Mouse (Mus musculus) megakaryocyte progenitor cell, adult 5-6 weeks (primary cell): ENCODE measurements around the gene Mrpl42. TPM values are rescaled to one million over a fixed set of nuclear protein-coding genes. Genes with fewer than 3 reads are reported as not detected.
A peak's percentile ranks its signal among the peaks of the same experiment; 100 is the strongest.
"Not testable (repeated sequence)": the region's sequence is repeated elsewhere in the genome, so short reads cannot be mapped to it uniquely, and the experiment has no call there.

Experiments used
- ATAC-seq: replicated peaks from 2 replicates; pipeline ENCODE4 v1.8.0; 2016; ENCODE audit warnings: mild to moderate bottlenecking, moderate TSS enrichment, inconsistent platforms; ENCODE audit not compliant: poor library complexity
- total RNA-seq, 2 experiments: library from RNA; stranded (forward) in 1 of 2; stranded (reverse) in 1 of 2; fragments of 157-497, 149-512 nt in 1 of 2; fragments of 200-1000 nt in 1 of 2; gene quantifications; 2 replicates each; pipeline versions ENCODE4 v1.2.3 to v1.2.4; 2015 to 2017

Mrpl42 gene
- total RNA-seq (2015) (241 and 298 TPM in 2 replicates), total RNA-seq (2017) (245 and 254 TPM in 2 replicates)

DNA sequence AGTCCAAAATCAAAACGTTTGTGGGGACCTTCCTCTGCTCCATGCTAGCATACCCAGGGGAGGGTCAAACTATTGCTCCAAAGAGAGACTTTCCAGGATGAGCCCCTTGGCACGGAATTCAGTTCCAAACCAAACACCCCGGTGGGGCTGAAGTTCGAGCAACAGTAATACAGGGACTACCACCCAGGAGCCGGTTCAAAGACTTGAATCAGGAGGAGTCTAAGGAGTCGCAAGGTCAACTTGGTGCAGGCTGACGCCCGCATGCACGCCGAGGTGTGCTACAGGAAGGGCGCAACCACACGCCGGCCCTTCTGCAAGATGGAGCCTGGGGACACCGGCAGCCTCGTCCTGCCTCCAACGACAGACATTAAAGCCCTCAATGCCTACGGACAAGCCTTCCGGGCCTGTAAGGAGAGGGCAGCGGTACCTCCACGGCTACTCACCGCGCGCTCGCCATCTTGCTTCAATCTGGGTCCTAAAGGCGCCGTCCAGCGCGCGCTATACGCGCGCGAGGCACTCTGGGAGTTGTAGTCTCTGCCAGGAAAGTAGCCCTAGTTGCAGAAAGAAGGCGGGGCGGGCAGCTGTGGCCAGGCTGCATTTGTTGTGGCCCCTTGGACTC lies at the start of gene Mrpl42:
Gene Mrpl42 (minus strand): TSS at position 478 of the 619 bp plus-strand sequence.
- ATAC-seq = peak; percentile 99

DNA sequence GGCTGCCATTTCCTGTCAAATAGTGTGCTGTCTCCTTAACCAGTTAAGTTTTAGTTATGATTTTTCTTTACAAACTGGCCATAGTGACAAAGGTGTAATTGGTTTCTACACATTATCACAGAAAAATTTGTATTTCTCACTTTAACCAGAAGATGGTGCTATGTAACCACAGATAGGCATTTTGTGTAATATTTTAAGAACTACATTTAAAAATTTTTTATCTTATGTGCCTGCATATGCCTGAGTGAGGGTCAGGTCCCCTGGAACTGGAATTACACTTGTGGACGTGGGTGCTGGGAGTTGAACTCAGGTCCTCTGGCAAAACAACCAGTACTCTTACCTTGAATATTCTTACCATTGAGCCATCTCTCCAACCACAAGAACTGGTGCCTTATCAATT lies 48.8 kb upstream of the Mrpl42 start:
- peak; percentile 51 for ATAC-seq

DNA sequence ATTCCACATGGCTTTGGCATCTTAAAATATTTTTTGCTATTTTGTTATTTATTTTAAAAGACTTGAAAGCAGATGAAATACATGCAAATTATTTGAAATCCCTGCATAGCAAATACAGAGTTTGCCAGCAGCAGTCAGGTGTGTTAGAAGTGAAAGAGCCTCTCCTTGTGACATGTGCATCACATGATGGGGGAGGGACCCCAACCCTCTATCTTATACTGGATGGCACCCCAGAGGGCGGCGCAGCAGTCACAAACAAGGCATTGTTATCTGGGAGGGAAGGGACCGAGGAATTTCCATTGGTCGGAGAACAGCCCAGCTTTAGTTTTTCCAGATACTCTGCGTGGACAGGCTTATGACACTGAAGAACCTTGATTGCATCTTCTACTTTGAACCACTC lies 47.3 kb upstream of the Mrpl42 start:
- ATAC-seq = not testable (repeated sequence)

DNA sequence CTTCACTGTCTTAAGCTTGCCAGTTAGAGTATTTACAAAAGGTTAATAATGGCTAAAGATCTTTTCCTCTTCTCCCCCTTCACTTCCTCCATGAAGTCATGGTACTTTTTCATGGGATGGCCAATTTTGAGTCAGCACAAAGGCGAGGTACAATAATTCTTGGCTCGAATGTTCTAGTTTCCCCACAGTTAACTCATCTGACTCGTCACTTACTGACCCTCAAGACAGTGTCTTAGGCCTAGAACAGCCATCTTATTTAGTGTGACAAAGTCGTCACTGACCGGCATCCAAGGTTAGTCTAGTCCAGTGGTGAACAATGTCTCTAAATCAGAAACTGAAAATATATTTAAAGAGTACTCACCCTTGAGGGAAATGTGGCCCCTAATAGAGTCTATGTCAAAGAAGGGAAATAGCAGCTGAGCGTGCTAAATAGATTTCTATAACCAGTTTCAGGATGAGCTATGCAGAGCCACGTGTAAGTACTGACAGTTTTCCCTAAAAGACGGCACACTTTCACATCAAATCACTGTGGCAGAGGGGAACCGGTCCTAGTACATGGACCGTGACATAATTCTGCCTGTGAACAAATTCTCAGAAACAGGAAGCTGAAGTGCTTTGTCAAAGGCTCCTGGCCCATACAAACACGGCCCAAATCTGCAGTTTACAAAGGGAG lies 46.5 kb upstream of the Mrpl42 start:
- no peak for ATAC-seq

DNA sequence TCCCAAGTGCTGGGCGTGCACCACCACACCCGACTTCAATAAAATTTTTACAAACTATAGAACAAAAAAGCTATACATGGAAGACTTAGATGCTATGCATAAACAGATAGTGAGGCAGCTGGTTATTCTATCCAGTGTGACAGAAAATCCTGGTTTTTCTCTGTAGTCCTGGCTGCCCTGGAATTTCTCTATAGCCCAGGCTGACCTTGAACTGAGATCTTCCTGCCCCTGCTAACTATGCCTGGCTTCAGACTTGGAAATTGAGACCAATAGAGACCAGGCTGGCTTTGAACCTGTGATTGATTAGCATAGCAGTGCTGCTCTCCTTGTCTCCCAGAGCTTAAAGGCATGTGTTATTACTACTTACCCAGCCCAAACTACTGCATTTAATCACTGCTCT lies 44.4 kb upstream of the Mrpl42 start:
- no peak for ATAC-seq

DNA sequence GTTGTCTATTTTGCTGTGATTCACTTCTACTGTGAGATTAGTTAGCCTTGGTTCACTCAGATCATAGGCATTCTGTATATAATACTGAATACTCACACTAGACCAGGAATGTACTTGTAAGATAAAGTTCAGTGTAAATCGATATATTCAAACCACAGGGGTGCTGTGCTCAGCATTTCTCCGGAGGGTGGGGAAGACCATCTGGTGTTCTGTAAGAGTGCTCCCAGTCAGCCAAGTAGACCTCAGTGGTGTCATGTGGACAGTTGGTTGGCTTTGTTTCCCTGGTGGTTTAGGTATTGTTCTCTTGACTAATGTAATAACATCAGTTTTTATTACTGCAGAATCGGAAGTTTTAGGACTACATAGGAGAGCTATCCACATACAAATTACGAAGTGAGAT lies 43.3 kb upstream of the Mrpl42 start:
- ATAC-seq = no peak

DNA sequence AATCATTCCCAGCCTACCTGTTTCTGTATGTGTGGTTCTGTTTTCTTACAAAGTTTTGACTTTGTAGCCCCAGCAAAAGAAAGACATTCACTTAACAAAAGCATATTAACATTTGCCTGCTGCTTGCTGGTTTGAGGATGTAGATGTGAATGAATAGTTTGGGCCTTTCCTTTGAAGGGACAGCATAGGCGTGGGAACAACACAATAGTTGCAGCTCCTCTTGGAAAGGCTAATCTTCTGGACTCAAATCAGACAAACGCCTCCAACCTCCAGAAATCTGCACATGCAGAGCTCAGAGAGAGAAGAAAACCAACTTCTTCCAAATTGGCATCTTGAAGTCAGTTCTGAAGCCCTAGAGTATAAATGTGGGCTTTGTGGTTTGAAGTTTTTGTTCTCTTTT lies 42.9 kb upstream of the Mrpl42 start:
- ATAC-seq = no peak

DNA sequence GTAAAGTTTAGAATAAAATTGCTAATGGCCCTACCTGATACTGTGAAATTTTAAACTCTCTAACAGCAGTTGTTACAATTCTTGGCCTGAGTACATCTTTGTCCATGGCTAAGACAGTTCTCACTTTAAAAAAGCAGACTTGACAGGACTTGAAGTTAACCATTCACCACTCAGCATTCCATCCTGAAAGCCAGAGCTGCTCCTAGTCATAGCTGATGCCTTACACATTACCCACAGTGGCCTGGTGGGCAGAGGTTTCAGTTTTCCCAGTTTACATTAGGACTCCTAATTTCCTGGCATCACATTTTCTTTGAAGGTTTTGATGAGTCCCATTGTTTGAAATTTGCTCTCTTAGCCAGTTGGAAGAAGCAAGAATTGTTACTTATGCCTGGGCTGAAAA lies 42.3 kb upstream of the Mrpl42 start:
- no peak for ATAC-seq

DNA sequence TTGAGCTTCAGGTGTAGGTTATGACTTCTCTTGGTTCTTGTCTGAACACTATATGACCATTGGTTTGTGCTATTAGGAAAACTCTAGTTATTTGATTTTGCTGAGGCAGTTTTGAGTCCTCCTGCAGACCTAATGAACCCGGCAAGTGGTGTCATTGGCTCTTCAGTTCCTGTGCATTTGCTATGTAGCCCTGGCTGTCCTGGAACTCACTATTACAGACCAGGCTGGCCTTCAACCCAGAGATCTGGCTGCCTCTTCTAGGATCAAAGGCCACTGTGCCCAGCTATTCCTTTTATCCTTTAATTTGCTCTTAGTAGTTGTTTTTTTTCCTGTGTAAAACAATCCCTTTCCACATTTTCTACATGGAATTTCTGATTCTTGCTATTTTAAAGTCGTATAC lies 41.6 kb upstream of the Mrpl42 start:
- no peak for ATAC-seq

DNA sequence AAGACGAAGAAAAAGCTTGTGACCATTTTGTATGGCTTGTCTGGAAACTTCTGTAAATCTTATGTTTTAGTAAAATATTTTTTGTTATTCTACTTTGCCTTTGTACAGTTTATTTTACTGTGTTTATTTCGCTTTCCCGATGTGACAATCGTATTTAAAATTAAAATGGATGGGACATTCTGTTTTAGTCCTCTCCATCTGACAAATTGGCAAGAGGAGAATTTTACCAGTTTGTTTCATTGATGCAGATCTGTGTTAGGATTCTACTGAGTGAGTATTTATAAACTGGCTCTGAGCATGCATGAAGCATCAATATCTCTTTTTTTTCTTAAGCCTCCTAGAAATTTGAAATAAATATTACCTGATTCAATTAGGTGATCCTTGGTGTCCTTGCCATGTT lies 41.2 kb upstream of the Mrpl42 start:
- no peak for ATAC-seq

DNA sequence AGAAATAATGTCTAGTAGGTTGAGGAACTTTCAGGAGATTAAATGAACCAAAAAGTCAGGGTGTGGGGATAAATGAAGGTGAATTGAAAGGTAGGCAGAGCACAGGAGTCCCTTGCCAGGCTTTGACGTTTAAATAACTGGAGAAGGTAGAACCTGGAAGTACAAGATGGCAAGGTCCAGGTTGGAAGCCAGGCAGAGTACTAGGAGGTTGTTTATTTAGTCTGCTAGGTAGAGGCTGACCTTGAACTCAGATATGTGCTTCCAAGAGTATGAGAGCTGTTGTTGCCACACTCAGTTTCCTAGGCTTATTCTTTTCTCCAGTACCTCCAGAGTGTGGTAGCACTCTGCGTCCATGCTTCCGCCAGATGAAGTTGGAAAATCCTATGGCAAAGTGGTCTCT lies 38.1 kb upstream of the Mrpl42 start:
- no peak for ATAC-seq

DNA sequence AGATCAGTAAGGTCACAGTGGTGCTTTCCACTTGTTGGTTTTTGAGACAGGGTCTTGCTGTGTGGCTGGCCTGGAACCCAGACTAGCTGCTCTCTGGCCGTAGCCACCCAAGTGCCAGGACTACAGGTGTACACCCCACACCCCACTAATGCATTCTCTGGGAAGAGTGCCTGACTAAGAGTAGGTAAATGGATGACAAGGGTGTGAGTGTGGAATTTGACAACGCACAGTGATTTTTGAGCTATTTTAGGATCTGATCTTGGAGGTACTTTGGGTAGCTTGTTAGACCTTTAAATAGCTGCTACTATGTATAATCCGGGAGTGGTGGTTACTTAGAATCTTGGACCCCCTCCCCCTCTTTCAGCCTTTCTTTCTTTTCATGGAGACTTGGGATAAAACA lies 37.5 kb upstream of the Mrpl42 start:
- no peak for ATAC-seq

DNA sequence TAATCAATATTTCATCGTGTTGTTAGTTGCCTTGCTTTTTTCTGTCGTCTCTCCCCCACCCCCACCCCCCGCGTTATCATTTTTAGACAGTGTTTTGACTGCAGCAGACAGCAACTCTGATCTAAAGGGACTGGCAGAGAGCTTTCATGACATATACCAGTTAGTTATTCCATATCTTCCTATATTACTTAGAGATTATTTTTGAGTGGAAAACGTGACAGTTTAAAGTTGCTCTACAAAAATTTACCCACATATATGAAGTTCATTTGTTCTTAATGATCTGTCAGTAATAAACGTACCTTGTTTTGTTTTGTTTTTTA lies 34.4 kb upstream of the Mrpl42 start:
- peak; percentile 51; the same call in 1 of the 2 replicates for ATAC-seq

DNA sequence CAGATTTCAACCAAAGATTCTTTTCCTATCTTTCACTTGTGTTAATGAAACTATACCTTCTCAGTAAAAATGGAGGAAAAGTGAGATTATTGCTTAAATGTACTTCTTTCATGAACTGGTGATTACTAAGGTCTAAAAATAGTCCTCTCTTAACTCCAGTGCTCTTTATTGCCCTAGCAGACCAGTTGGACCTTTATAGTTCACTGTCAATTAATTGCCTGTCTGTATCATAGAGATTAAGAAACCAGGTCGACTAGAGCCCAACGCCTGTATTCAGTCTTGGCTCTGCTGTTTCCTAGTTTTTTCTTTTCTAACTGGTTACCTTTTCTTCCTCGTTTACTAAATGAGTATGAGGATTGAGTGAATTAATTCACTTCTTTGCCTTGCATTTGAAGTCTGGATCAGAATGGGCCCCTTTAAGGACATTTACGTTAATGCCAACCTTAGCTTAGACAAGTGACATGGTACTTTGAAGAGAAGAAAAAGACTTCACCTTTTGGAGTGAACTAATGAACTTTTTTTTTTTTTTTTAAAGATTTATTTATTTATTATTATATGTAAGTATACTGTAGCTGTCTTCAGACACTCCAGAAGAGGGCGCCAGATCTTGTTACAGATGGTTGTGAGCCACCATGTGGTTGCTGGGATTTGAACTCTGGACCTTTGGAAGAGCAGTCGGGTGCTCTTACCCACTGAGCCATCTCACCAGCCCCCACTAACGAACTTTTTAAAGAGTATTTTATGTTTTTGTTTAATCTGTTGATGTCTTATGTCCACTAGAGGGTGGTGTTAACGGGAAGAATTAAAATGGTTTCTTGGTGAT lies 33.9 kb upstream of the Mrpl42 start:
- peak; percentile 44; the same call in 1 of the 2 replicates for ATAC-seq

DNA sequence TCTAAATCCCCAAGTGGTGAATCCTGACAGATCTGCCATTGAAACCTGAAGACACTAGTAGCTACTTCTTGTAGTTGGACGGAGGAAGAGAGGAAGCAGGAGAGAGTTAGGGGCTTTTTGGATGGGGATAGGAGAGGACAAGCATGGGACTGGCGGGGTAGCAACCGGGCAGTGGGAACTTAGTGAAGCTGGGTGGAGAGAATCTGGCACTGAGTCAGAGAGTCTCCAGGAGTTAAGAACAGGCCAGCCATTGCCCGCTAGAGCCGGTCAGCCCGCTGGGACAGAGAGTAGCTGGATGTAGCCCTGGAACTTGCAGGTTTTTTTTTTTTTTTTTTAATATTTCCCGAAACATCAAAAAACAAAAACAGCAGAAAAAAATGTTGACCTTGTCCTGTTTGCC lies 31.6 kb upstream of the Mrpl42 start:
- no peak for ATAC-seq

DNA sequence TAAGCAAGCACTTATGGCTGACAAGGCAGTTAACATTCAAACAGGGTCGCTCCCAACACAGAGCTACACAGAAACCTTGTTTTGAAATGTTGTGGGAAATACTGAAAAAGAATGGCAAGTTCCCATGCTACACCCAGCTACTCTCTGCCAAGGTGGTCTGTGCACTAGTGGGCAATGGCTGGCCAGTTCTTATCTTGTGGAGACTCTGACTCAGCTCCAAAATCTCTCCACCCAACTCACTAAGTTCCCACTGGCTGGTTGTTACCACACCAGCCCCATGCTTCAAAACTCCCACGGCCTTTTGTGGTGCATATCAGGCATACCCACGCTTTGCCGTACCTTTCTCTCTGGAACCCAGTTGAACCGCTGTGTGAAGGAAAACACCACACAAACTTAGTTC lies 31.2 kb upstream of the Mrpl42 start:
- 0 out of 2 replicates have a peak, but pooled peaks have one; percentile 11 for ATAC-seq

DNA sequence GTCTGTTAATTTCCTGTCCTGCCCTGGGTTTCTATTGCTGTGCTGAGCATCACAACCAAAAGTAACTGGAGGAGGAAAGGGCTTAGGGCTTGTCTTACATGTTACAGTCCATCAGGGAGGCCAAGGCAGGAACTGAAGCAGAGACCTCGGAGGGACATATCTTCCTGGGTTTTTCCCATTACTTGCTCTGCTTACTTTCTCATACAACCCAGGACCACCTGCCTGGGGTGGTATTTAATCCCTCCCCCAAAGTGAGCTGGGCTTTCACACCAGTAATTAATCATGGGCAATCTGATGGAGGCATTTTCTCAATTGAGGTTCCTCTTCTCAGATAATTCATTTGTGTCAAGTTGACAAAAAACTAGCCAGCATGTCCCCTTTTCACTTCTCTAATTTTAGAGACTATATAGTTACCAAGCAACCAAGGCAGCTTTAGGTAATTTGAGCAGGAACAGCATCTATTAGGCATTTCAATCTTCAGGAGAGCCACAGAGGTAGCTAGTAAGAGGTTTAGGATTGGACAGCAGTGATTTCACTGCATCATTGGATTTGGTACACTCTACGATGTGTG lies 28.9 kb upstream of the Mrpl42 start:
- ATAC-seq = no peak; the same call in 1 of the 2 replicates

DNA sequence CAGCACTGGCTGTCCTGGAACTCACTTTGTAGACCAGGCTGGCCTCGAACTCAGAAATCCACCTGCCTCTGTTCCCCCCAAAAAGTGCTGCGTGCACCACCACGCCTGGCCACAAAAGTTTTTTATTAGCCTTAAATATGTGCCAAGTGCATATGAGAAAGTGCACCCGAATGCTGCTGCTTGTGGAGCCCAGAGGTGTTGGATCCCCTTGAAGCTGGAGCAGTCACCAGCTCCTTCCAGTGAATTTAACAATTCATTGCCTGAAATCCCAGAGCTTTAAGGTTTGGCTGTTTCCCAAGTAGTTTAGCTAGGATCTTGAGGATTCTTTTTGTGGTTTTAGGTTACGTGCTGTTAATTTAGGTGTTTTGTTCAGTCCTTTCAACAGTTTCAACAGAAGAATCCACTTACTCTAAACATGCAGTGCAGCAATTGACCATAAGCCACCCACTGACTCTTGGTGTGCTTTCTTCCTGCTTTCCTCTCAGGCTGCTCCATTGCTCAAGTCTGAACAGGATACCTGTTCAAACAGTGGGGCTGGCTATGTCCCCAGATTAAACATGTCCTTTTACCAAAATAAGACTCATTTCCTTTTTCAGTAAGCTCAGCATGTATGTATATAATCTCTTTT lies 24.9 kb upstream of the Mrpl42 start:
- ATAC-seq = peak; percentile 63; the same call in 1 of the 2 replicates

DNA sequence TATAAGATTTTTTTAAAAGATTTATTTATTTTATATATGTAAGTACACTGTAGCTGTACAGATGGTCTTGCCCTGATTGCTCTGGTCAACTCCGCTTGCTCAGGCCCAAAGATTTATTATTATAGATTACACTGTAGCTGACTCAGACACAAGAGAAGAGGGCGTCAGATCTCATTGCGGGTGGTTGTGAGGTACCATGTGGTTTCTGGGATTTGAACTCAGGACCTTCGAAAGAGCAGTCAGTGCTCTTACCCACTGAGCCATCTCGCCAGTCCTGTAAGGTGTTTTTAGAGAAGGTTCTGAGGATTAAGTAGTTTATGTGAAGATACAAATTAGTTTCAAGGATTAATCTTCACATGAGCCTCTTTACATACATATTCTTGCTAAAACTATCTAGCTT lies 24.1 kb upstream of the Mrpl42 start:
- no peak for ATAC-seq

DNA sequence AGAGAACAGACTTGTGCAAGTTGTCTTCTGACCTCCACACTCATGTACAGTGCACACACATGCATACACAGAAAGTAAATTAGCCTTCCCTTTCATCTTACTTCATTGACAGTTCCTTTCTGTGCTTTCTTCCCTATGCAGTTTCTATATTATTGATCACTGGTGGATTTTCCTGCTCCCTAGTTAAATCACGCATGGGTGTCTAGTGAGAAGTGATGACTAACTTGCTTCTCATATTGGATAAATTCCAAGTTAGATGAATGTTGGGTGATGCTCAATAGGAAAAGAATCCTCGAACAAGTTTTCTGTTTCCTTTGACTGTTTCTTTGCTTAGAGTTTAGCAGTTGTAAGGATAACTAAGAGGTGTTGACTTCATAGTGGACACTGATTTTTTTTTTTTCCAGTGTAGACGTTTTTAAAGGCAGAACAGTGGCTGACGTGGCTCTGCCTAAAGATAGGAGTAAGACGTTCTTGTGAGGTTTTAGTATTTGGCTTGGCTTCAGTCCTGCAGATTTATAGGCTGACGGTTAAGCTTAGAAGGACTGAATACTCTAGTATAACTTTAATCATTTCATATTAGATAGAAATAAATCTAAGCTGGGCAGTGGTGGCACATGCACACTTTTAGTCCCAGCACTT lies 23.4 kb upstream of the Mrpl42 start:
- no peak for ATAC-seq

DNA sequence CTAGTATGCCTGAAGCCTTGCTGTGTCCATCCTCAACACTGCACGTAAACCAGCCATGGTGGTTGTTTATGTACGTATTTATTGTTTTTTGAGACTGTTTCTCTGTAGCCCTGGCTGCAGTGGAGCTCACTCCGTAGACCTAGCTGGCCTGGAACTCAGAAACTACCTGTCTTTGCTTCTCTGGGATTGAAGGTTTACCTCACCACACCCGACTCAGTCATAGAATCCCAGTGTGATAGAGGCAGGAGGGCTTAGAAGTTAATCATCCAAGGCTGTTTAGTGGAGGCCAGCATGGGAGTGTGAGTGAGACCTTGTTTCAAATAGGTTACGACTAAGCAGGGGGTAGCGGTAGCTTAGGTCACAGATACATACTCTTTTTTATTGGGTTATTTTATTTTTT lies 15.9 kb upstream of the Mrpl42 start:
- no peak for ATAC-seq
